ENCODE assay signal across 8 mouse cellular contexts in the genomic region with DNA sequence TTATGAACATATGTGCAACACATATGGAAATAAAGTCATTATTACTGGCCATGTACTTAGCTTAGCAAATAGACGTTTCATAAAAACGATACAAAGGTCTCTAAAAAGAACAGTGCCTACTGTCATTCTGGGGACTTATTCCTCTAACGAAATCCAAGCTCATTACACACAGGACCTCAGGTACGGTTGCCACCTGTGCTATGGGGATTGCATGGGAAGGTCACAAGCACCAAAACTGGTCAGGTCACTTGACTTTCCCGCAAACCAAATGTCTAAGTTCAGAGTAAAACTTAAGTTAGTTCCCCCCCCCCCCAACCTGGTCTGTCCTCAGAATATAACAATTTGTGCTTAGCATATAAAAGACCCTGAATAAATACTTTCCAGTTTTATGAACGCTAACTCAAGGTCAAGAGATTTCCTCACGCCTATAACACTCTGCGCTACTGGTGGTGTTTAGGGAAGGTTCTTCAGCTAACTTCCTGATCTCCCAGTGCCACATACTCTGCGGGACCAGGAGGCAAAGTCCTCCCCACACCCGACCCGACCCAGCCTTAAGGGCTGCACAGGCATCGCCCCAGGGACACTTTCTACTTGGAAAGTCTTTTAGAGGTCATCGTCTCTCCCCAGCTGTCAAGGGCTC. TPM values are rescaled to one million over a fixed set of nuclear protein-coding genes. Genes with fewer than 3 reads are reported as not detected.
DNase-seq lines count a peak whose midpoint lies in the region; ATAC-seq and TF ChIP-seq lines count a peak whose summit lies in the region.

No protein-coding gene starts in this region.

- peak; percentile 56 for TF ChIP-seq POLR2A in small intestine, adult 2 months (IDR thresholded peaks at IDR 0.05; ENCODE audit: low read depth, low read length)

- no peaks in the 10 kb centered on the region for H3K27me3 ChIP-seq in neural tube, embryonic 11.5 days (ENCODE audit: control insufficient read depth, insufficient read depth, low read length)
- no peaks in the 10 kb centered on the region for H3K27me3 ChIP-seq in forebrain, embryonic 12.5 days
- H3K27me3 ChIP-seq in limb, embryonic 13.5 days, result no peaks in the 10 kb centered on the region
- no peaks in the 10 kb centered on the region for H3K27me3 ChIP-seq in small intestine, adult 2 months (ENCODE audit: control insufficient read depth, insufficient read depth, low read length)

- H3K36me3 ChIP-seq in neural tube, embryonic 11.5 days (ENCODE audit: control insufficient read depth, insufficient read depth, low read length), result no peaks in the 10 kb centered on the region
- no peaks in the 10 kb centered on the region for H3K36me3 ChIP-seq in forebrain, embryonic 12.5 days (replicated peaks)
- H3K36me3 ChIP-seq in limb, embryonic 13.5 days, result peaks cover 4% of the 10 kb centered on the region; the same call in 1 of the 2 replicates
- peaks cover 4% of the 10 kb centered on the region; the same call in 1 of the 2 replicates for H3K36me3 ChIP-seq in small intestine, adult 2 months (ENCODE audit: control insufficient read depth, insufficient read depth, low read length)

- H3K9ac ChIP-seq in neural tube, embryonic 11.5 days (ENCODE audit: low read length), result peak overlapping the region; percentile 88
- H3K9ac ChIP-seq in forebrain, embryonic 12.5 days, result peak overlapping the region; percentile 96
- H3K9ac ChIP-seq in limb, embryonic 13.5 days, result peak overlapping the region; percentile 91

- 9% methylated on average over 13 of the region's 13 CpGs for WGBS in neural tube, embryonic 11.5 days
- WGBS in forebrain, embryonic 12.5 days, result 10% methylated on average over 13 of the region's 13 CpGs
- WGBS in limb, embryonic 13.5 days, result 7% methylated on average over 13 of the region's 13 CpGs
- 6% methylated on average over 13 of the region's 13 CpGs for WGBS in small intestine, adult 2 months

- H3K27ac ChIP-seq in neural tube, embryonic 11.5 days (ENCODE audit: low read depth, low read length), result no peak overlapping the region
- H3K27ac ChIP-seq in forebrain, embryonic 12.5 days, result no peak overlapping the region
- H3K27ac ChIP-seq in limb, embryonic 13.5 days, result peak overlapping the region; percentile 89; the same call in 1 of the 2 replicates
- peak overlapping the region; percentile 94 for H3K27ac ChIP-seq in small intestine, adult 2 months (ENCODE audit: insufficient read depth, low read depth, low read length)

- DNase-seq in neural tube, embryonic 11.5 days (ENCODE audit: low spot score), result no peak
- no peak for DNase-seq in neural tube, embryonic 10.5 days (ENCODE audit: extremely low spot score, low spot score)
- DNase-seq in c-Kit-positive CD71-positive TER-119-positive erythroid progenitor cells, embryonic 14.5 days (ENCODE audit: low spot score), result no peak
- DNase-seq in urinary bladder, adult 18-20 months (ENCODE audit: low spot score in 2 of 2), result no peak

- H3K4me1 ChIP-seq in neural tube, embryonic 11.5 days (ENCODE audit: control insufficient read depth, insufficient read depth, low read length), result peaks cover 19% of the 10 kb centered on the region
- peaks cover 51% of the 10 kb centered on the region for H3K4me1 ChIP-seq in forebrain, embryonic 12.5 days
- H3K4me1 ChIP-seq in limb, embryonic 13.5 days, result peaks cover 25% of the 10 kb centered on the region
- H3K4me1 ChIP-seq in small intestine, adult 2 months (ENCODE audit: control insufficient read depth, insufficient read depth, insufficient read length, low read length), result peaks cover 24% of the 10 kb centered on the region; the same call in 1 of the 2 replicates

- H3K4me3 ChIP-seq in neural tube, embryonic 11.5 days (ENCODE audit: low read depth, low read length), result peak overlapping the region; percentile 80
- H3K4me3 ChIP-seq in forebrain, embryonic 12.5 days (replicated peaks), result peak overlapping the region; percentile 87
- peak overlapping the region; percentile 95 for H3K4me3 ChIP-seq in limb, embryonic 13.5 days
- peak overlapping the region; percentile 78 for H3K4me3 ChIP-seq in small intestine, adult 2 months (ENCODE audit: low read depth, low read length)

- no peak for TF ChIP-seq CTCF in small intestine, adult 2 months (IDR thresholded peaks at IDR 0.05; ENCODE audit: extremely low read depth, insufficient read length, insufficient replicate concordance, low read depth, low read length)

- H3K9me3 ChIP-seq in neural tube, embryonic 11.5 days (ENCODE audit: control insufficient read depth, low read length), result no peaks in the 10 kb centered on the region
- H3K9me3 ChIP-seq in forebrain, embryonic 12.5 days, result no peaks in the 10 kb centered on the region
- H3K9me3 ChIP-seq in limb, embryonic 13.5 days, result no peaks in the 10 kb centered on the region

- H3K4me2 ChIP-seq in neural tube, embryonic 11.5 days (ENCODE audit: low read depth), result peak overlapping the region; percentile 93
- H3K4me2 ChIP-seq in forebrain, embryonic 12.5 days, result peak overlapping the region; percentile 75
- peak overlapping the region; percentile 91 for H3K4me2 ChIP-seq in limb, embryonic 13.5 days (replicated peaks)

- no peak for ATAC-seq in neural tube, embryonic 11.5 days (ENCODE audit: insufficient read depth, low FRiP score, low TSS enrichment)
- no peak for ATAC-seq in forebrain, embryonic 12.5 days (ENCODE audit: low FRiP score)
- ATAC-seq in limb, embryonic 13.5 days (ENCODE audit: low FRiP score, low read depth), result no peak; the same call in 1 of the 2 replicates
- no peak for ATAC-seq in inflammation-experienced regulatory T-cells, adult 6 months

RNA-seq across cellular contexts. Expression of gene Abhd17c, which starts 1.2 kb away (rescaled TPM):
- polyA plus RNA-seq in neural tube, embryonic 11.5 days (2014; fragmentation: Nextera tagmentation; extraction: Ambion mirVana), result 59.3 and 63.1 TPM in 2 replicates
- polyA plus RNA-seq in forebrain, embryonic 12.5 days (2016; fragmentation: Nextera tagmentation; extraction: Ambion mirVana), result 37.8 and 71.4 TPM in 2 replicates
- polyA plus RNA-seq in limb, embryonic 13.5 days (2015; fragmentation: Nextera tagmentation; extraction: Ambion mirVana), result 25.4 and 33.4 TPM in 2 replicates
- polyA plus RNA-seq in small intestine, adult 2 months (2012; rRNA removed), result 114 and 292 TPM in 2 replicates
- 10 to 100 TPM in 2 of 3 experiments, 1 to 10 TPM in 1; 7.1 to 14.5 (median 10.9) TPM for polyA plus RNA-seq in inflammation-experienced regulatory T-cells, adult 6 months (2017; shearing (Covaris generic))

Comparison
In these comparisons a context has a peak if more than half of its experiments do, and no peak if none do; other contexts are left out.
1. H3K27ac ChIP-seq: peak in limb, embryonic 13.5 days (single experiment) and small intestine, adult 2 months (single experiment); none in neural tube, embryonic 11.5 days (single experiment) and forebrain, embryonic 12.5 days (single experiment).
2. Peak in every context shown above with its lines, with median percentiles within 50 percentile points of each other: H3K4me2 ChIP-seq, H3K4me3 ChIP-seq and H3K9ac ChIP-seq.